Mouse (Mus musculus): ENCODE results near the gene Dnajc4. TPM values are rescaled to one million over a fixed set of nuclear protein-coding genes. Genes with fewer than 3 reads are reported as not detected.

Gene Dnajc4
- polyA plus RNA-seq, 1 experiment from 2014 or later = 23.7 TPM

- Histone ChIP-seq H3K4me2 (replicated peaks) (peak overlapping the region; percentile 94), H3K4me3 (replicated peaks; ENCODE audit: low read length) (peak overlapping the region; percentile 80), H3K27me3 (ENCODE audit: control insufficient read depth, insufficient read depth, low read length) (no peaks in the 10 kb centered on the region), H3K4me1 (replicated peaks; ENCODE audit: control insufficient read depth, insufficient read depth, low read length) (peaks cover 18% of the 10 kb centered on the region), H3K9me3 (ENCODE audit: control insufficient read depth, low read length) (no peaks in the 10 kb centered on the region), H3K9ac (peak overlapping the region; percentile 95), H3K27ac (peak overlapping the region; percentile 76), H3K36me3 (replicated peaks; ENCODE audit: control insufficient read depth, insufficient read depth) (peaks cover 22% of the 10 kb centered on the region)
- no peak for DNase-seq (ENCODE audit: low spot score)
- WGBS = 4% methylated on average over 8 of the region's 8 CpGs
- ATAC-seq (ENCODE audit: low FRiP score) = peak; percentile 3; the same call in 1 of the 2 replicates
Observed at GRCm38 (mm10) chr19:6987904-6988285, 4.5 kb downstream of the Dnajc4 start.

DNA sequence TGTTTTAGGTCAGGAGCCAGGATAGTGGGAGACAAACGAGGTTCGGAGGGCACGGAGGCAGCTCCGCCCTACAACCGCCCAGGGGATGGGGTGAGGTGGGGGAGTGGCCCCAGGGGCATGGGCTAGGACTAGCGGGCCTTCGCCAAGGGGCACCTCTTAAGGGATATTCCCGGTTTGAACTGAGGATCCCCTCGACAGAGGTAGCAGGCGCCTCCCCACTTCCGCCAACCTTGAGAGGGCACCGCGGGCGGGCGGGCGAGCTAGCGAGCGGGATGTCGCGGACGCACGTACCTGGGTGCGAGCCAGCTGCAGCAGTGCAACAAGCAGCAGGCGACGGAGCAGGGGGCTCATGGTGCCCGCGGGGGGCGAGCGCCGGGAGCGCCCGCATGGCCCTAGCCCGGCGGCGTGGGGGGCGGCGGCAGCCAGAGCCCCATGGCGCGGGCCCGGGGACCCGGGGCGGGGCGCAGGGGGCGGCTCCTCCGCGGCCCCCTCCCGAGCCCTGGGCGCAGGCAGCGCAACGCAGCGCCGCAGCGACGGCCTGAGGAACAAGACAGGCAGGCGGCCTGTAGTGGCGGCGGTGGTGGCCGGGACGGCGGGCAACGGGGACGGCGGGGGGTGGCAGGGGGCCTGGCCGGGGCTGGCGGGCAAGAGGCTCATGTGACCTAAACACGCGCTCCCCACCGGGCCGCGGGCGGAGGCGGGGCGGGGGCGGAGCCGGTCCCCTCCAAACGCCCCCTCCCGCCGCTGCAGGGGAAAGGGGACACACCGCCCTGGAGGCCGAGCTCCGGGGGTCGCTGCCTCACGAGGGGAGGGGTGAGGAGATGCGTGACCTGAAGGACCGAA is 5.1 kb downstream of the Dnajc4 start, which contains the start of gene Vegfb:
Gene Vegfb (minus strand): TSS at position 591 of the 843 bp plus-strand sequence.
- ATAC-seq (ENCODE audit: low FRiP score) (peak; percentile 32), DNase-seq (ENCODE audit: low spot score) (no peak)
- under 1% methylated on average over 69 of the region's 85 CpGs for WGBS
- Histone ChIP-seq H3K27ac (peak within 1 kb of the TSS; percentile 76), H3K27me3 (ENCODE audit: control insufficient read depth, insufficient read depth, low read length) (no peaks in the 10 kb centered on the region), H3K4me1 (replicated peaks; ENCODE audit: control insufficient read depth, insufficient read depth, low read length) (peaks cover 16% of the 10 kb centered on the region), H3K36me3 (replicated peaks; ENCODE audit: control insufficient read depth, insufficient read depth) (peaks cover 28% of the 10 kb centered on the region), H3K4me2 (replicated peaks) (peak within 1 kb of the TSS; percentile 94), H3K9me3 (ENCODE audit: control insufficient read depth, low read length) (no peaks in the 10 kb centered on the region), H3K4me3 (replicated peaks; ENCODE audit: low read length) (peak within 1 kb of the TSS; percentile 80), H3K9ac (peak within 1 kb of the TSS; percentile 95)

- peaks cover 31% of the 10 kb centered on the region for H3K36me3 ChIP-seq (replicated peaks; ENCODE audit: control insufficient read depth, insufficient read depth)
- no peak overlapping the region for H3K27ac ChIP-seq
- ATAC-seq (ENCODE audit: low FRiP score) (no peak), DNase-seq (ENCODE audit: low spot score) (no peak)
- H3K4me3 ChIP-seq (replicated peaks; ENCODE audit: low read length) = peak overlapping the region; percentile 80
- H3K4me1 ChIP-seq (replicated peaks; ENCODE audit: control insufficient read depth, insufficient read depth, low read length) = peaks cover 16% of the 10 kb centered on the region
- H3K9ac ChIP-seq = no peak overlapping the region; the same call in 1 of the 2 replicates
- peak overlapping the region; percentile 94 for H3K4me2 ChIP-seq (replicated peaks)
- WGBS = 82% methylated on average over 10 of the region's 10 CpGs
- H3K27me3 ChIP-seq (ENCODE audit: control insufficient read depth, insufficient read depth, low read length) = no peaks in the 10 kb centered on the region
- H3K9me3 ChIP-seq (ENCODE audit: control insufficient read depth, low read length) = no peaks in the 10 kb centered on the region
Observed at GRCm38 (mm10) chr19:6985951-6986708, 6.2 kb downstream of the Dnajc4 start.

DNA sequence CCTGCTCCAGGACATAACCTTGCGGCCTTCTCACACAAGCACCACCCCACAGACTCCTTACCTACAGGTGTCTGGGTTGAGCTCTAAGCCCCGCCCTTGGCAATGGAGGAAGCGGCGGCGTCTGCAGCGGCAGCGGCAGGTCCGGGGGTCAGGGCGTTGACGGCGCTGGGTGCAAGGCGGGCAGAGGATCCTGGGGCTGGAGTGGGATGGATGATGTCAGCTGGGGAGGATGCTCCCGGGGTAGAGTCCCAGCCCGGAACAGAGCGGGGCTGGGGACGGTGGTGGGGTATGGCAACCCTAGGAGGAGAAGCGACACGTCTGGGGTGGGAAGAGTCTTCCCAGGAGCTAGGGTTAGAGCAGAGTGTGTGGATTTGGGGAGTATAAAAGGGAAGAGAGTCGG is 7.1 kb downstream of the Dnajc4 start:
- no peak overlapping the region for H3K4me3 ChIP-seq (replicated peaks; ENCODE audit: low read length)
- no peaks in the 10 kb centered on the region for H3K9me3 ChIP-seq (ENCODE audit: control insufficient read depth, low read length)
- H3K9ac ChIP-seq = no peak overlapping the region
- ATAC-seq (ENCODE audit: low FRiP score) (no peak), DNase-seq (ENCODE audit: low spot score) (no peak)
- peaks cover 21% of the 10 kb centered on the region for H3K4me1 ChIP-seq (replicated peaks; ENCODE audit: control insufficient read depth, insufficient read depth, low read length)
- WGBS = 86% methylated on average over 19 of the region's 19 CpGs
- H3K27ac ChIP-seq = no peak overlapping the region
- no peaks in the 10 kb centered on the region for H3K27me3 ChIP-seq (ENCODE audit: control insufficient read depth, insufficient read depth, low read length)
- no peak overlapping the region for H3K4me2 ChIP-seq (replicated peaks)
- H3K36me3 ChIP-seq (replicated peaks; ENCODE audit: control insufficient read depth, insufficient read depth) = peaks cover 31% of the 10 kb centered on the region

DNA sequence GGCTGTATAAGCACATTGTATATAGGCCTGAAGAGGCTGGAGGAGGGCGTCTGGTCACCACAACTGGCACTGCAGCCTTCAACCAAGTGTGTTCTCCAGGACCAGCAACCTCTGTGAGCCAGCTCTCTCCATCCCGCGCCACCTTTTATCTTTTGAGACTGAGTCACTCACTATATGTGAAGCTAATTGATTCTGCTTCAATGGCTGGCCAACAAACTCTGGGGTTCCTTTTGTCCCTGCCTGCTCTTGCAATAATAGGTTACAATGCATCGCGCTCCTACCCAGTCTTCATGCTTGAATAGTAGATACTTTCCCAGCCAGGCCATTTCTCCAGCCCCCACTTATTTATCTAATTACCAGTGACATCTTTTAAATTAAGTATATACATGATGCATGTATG is 8.8 kb downstream of the Dnajc4 start:
- DNase-seq (ENCODE audit: low spot score) = no peak
- 18% methylated on average over 5 of the region's 5 CpGs for WGBS

DNA sequence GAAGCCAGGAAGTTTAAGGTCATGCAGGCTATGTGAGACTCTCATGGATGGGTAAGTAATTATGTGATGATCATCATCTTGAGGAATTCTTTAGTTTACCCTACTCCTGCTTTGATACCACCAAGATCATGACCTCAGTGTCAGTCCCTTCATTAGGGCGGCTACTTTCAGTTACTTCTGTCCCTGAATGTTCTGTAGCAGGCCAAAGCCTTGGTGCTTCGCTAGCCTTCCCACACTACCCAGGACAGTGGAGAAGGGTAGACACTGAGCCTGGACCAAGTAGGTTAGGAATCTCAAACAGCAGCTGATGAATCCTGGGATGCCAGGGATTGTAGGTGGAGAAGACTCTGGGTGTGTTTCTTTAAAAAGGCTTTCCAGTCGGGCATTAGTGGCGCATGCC is 10.9 kb downstream of the Dnajc4 start:
- peaks cover 25% of the 10 kb centered on the region for H3K4me1 ChIP-seq (replicated peaks; ENCODE audit: control insufficient read depth, insufficient read depth, low read length)

More for the DNA sequence above, 8.8 kb downstream of the Dnajc4 start:
- Histone ChIP-seq H3K9me3 (ENCODE audit: control insufficient read depth, low read length) (no peaks in the 10 kb centered on the region), H3K4me2 (replicated peaks) (no peak overlapping the region), H3K27me3 (ENCODE audit: control insufficient read depth, insufficient read depth, low read length) (no peaks in the 10 kb centered on the region), H3K4me3 (replicated peaks; ENCODE audit: low read length) (no peak overlapping the region), H3K27ac (no peak overlapping the region), H3K4me1 (replicated peaks; ENCODE audit: control insufficient read depth, insufficient read depth, low read length) (peaks cover 29% of the 10 kb centered on the region), H3K36me3 (replicated peaks; ENCODE audit: control insufficient read depth, insufficient read depth) (peaks cover 33% of the 10 kb centered on the region), H3K9ac (no peak overlapping the region)
- no peak for ATAC-seq (ENCODE audit: low FRiP score)

DNA sequence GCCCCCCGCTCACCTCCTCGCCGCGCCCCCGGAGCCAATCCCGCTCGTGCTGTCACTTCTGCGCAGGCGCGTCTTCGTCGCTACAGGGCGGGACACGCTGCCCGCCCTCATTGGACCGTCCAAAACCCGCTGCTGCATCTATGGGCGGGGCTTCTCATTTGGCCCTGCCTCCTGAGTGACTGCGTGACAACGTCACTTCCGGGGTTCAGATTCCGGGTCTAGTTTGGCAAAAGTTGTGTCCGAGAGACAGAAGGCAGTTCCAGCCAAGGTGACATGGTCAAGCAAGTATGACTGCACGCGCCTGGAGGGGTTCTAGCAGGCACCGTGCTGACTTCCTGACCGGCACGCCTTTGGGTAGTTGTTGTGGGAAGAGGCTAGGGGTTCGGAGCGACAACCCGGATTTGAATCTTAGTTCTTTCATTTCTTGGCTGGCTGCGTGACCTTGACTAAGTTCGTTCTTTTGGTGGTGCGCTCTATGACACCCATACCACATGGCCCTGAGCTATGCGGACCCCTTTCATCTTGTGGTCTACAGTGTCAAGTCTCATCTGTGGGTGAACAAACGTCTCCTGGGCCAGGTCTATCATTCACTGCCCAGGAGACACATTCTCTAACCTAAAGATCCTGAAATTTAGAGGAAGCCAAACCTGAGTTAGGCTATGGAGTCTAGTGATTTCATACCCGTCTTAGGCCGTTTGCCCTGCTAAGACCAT is 11.8 kb downstream of the Dnajc4 start, which contains the start of gene Fkbp2:
Gene Fkbp2 (minus strand): TSS at position 121 of the 713 bp plus-strand sequence.
- peaks cover 26% of the 10 kb centered on the region for H3K4me1 ChIP-seq (replicated peaks; ENCODE audit: control insufficient read depth, insufficient read depth, low read length)
- ATAC-seq (ENCODE audit: low FRiP score) = peak; percentile 84
- WGBS = 2% methylated on average over 37 of the region's 38 CpGs

More for the DNA sequence above, 10.9 kb downstream of the Dnajc4 start:
- H3K4me2 ChIP-seq (replicated peaks) = no peak overlapping the region
- DNase-seq (ENCODE audit: low spot score) (no peak), ATAC-seq (ENCODE audit: low FRiP score) (no peak)
- H3K9me3 ChIP-seq (ENCODE audit: control insufficient read depth, low read length) = no peaks in the 10 kb centered on the region
- WGBS = 92% methylated on average over 4 of the region's 4 CpGs
- no peak overlapping the region for H3K9ac ChIP-seq
- no peaks in the 10 kb centered on the region for H3K27me3 ChIP-seq (ENCODE audit: control insufficient read depth, insufficient read depth, low read length)
- peaks cover 53% of the 10 kb centered on the region for H3K36me3 ChIP-seq (replicated peaks; ENCODE audit: control insufficient read depth, insufficient read depth)
- no peak overlapping the region for H3K27ac ChIP-seq
- no peak overlapping the region for H3K4me3 ChIP-seq (replicated peaks; ENCODE audit: low read length)

GRCm38 (mm10) chr19:6979486-6980380 is 12.6 kb downstream of the Dnajc4 start:
- WGBS = under 1% methylated on average over 59 of the region's 59 CpGs
- Histone ChIP-seq H3K9me3 (ENCODE audit: control insufficient read depth, low read length) (no peaks in the 10 kb centered on the region), H3K9ac (peak overlapping the region; percentile 65), H3K36me3 (replicated peaks; ENCODE audit: control insufficient read depth, insufficient read depth) (peaks cover 43% of the 10 kb centered on the region), H3K4me2 (replicated peaks) (peak overlapping the region; percentile 63), H3K27ac (peak overlapping the region; percentile 93), H3K4me3 (replicated peaks; ENCODE audit: low read length) (peak overlapping the region; percentile 51), H3K27me3 (ENCODE audit: control insufficient read depth, insufficient read depth, low read length) (no peaks in the 10 kb centered on the region), H3K4me1 (replicated peaks; ENCODE audit: control insufficient read depth, insufficient read depth, low read length) (peaks cover 26% of the 10 kb centered on the region)
- ATAC-seq (ENCODE audit: low FRiP score) = peak; percentile 90
- peak; percentile 94 for DNase-seq (ENCODE audit: low spot score)

More for the DNA sequence above, 11.8 kb downstream of the Dnajc4 start, which contains the start of gene Fkbp2:
- H3K4me3 ChIP-seq (replicated peaks; ENCODE audit: low read length) = peak within 1 kb of the TSS; percentile 51
- H3K36me3 ChIP-seq (replicated peaks; ENCODE audit: control insufficient read depth, insufficient read depth) = peaks cover 51% of the 10 kb centered on the region
- peak within 1 kb of the TSS; percentile 93 for H3K27ac ChIP-seq
- peak; percentile 98 for DNase-seq (ENCODE audit: low spot score)
- no peaks in the 10 kb centered on the region for H3K27me3 ChIP-seq (ENCODE audit: control insufficient read depth, insufficient read depth, low read length)
- peak within 1 kb of the TSS; percentile 63 for H3K4me2 ChIP-seq (replicated peaks)
- H3K9me3 ChIP-seq (ENCODE audit: control insufficient read depth, low read length) = no peaks in the 10 kb centered on the region
- peak within 1 kb of the TSS; percentile 65 for H3K9ac ChIP-seq

All from hindbrain, embryonic 14.5 days (tissue).